Mouse (Mus musculus) lung, embryonic 14.5 days (tissue): ENCODE measurements around the gene Nicn1. TPM values are rescaled to one million over a fixed set of nuclear protein-coding genes. Genes with fewer than 3 reads are reported as not detected.
A peak's percentile ranks its signal among the peaks of the same experiment; 100 is the strongest.

Source experiments
- ATAC-seq: fragments of 200-750 bp; cut with Nextera tagmentation; 2 replicates; pipeline ENCODE4 v1.8.0; 2017; ENCODE audit warnings: mild to moderate bottlenecking, moderate TSS enrichment, moderate library complexity; ENCODE audit not compliant: insufficient read depth
- DNase-seq: peaks from one replicate; pipeline ENCODE4 v3.0.0-alpha.2; 2015
- H3K27ac ChIP-seq: fragments of 300-500 bp; sonication (generic); 2 replicates; pipeline ENCODE4 v1.5.1; 2014; ENCODE audit warnings: low read depth, mild to moderate bottlenecking, moderate library complexity
- H3K27me3 ChIP-seq: fragments of 300-500 bp; sonication (generic); 2 replicates; pipeline ENCODE4 v1.6.1; 2014; ENCODE audit warnings: low read length, control low read depth; ENCODE audit not compliant: insufficient read depth
- H3K36me3 ChIP-seq: fragments of 300-500 bp; sonication (generic); 2 replicates; pipeline ENCODE4 v1.6.1; 2014; ENCODE audit warnings: control low read depth; ENCODE audit not compliant: insufficient read depth
- H3K4me1 ChIP-seq: fragments of 300-500 bp; sonication (generic); 2 replicates; pipeline ENCODE4 v1.6.1; 2014; ENCODE audit warnings: antibody characterized with exemption, control low read depth; ENCODE audit not compliant: insufficient read depth
- H3K4me2 ChIP-seq: fragments of 300-500 bp; sonication (generic); 2 replicates; pipeline ENCODE4 v1.6.1; 2014; ENCODE audit warnings: mild to moderate bottlenecking
- H3K4me3 ChIP-seq: fragments of 300-500 bp; sonication (generic); 2 replicates; pipeline ENCODE4 v1.5.1; 2014; ENCODE audit warnings: low read depth, low read length
- H3K9ac ChIP-seq: fragments of 300-500 bp; sonication (generic); 2 replicates; pipeline ENCODE4 v1.6.1; 2014
- H3K9me3 ChIP-seq: fragments of 300-500 bp; sonication (generic); 2 replicates; pipeline ENCODE4 v1.6.1; 2016; ENCODE audit warnings: low read depth, low read length, control low read depth
- CTCF ChIP-seq: IDR thresholded peaks from 2 replicates; pipeline ENCODE4 v1.5.1; 2016; ENCODE audit warnings: antibody characterized with exemption, low read depth
- WGBS: fragments of 180-500 bp; shearing (Covaris S2); extraction: QIAGEN DNeasy Blood & Tissue Kit; methylation state at CpG from one replicate; pipeline ENCODE4 v1.1.7; 2014; 5-methylcytosine and 5-hydroxymethylcytosine counted together
- polyA plus RNA-seq: library from polyadenylated mRNA; unstranded; fragments of >200 nt; fragmentation: Nextera tagmentation; extraction: Ambion mirVana; gene quantifications from 2 replicates; pipeline ENCODE4 v1.2.1, GENCODE M21; 2014

Nicn1 gene
- polyA plus RNA-seq, 1 experiment from 2014 or later: 33.1 TPM

DNA sequence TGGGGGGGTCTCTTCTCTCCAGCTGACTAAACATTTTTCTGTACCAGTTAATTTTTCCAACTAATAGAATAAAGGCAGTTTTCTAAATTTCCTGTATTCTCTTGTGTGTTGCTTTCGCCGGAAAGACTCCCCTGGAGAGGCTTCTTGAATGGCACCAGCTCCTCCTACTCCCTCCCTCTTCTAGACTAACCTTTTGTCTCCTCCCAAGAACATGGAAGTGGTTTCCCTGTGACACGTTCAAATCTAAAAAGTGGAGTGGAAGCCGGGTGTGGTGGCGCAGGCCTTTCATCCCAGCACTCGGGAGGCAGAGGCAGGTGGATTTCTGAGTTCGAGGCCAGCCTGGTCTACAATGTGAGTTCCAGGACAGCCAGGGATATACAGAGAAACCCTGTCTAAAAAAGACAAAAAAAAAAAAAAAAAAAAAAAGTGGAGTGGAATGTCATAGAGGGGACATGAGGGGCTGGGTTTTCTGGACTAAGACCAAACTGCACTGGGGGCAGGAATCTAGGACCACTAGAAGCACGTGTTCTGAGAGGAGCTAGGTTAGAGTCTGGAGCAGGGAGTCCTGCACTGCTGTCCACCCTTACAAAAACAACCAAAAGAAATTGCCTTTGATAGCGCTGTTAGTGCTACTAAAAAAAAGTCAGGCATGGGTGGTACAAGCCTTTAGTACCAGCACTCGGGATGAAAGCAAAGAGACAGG lies 47.8 kb downstream of the Nicn1 start:
- no peak overlapping the region for H3K9ac ChIP-seq
- H3K27me3 ChIP-seq: no peaks in the 10 kb centered on the region

DNA sequence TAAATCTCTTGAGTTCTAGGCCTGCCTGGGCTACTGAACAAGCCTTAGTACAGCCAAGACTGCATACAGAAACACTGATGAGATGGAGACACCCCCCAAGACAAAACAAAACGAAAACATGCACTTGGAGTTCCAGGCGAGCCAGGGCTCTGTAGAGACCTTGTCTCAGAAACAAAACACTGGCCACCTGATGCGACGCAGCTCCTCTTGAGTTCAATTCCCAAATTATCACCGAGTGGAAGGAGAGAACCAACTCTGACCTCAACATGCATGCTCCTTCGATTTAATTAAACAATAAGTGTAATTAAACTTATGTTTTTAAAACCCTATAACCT lies 48.3 kb downstream of the Nicn1 start:
- DNase-seq: no peak
- Histone ChIP-seq H3K4me3 (peak overlapping the region; percentile 81), H3K27me3 (no peaks in the 10 kb centered on the region), H3K36me3 (peaks cover 46% of the 10 kb centered on the region), H3K9ac (peak overlapping the region; percentile 87), H3K4me2 (peak overlapping the region; percentile 85), H3K27ac (peak overlapping the region; percentile 96), H3K9me3 (no peaks in the 10 kb centered on the region), H3K4me1 (peaks cover 3% of the 10 kb centered on the region)
- no peak for TF ChIP-seq CTCF
- peak; percentile 13 for ATAC-seq
- WGBS: 30% methylated on average over 6 of the region's 6 CpGs

More for the DNA sequence above, 47.8 kb downstream of the Nicn1 start:
- ATAC-seq (no peak), DNase-seq (no peak)
- peak overlapping the region; percentile 96 for H3K27ac ChIP-seq
- peak overlapping the region; percentile 81; the same call in 1 of the 2 replicates for H3K4me3 ChIP-seq
- H3K4me1 ChIP-seq: peaks cover 3% of the 10 kb centered on the region
- WGBS: 67% methylated on average over 10 of the region's 10 CpGs
- H3K36me3 ChIP-seq: peaks cover 51% of the 10 kb centered on the region
- H3K9me3 ChIP-seq: no peaks in the 10 kb centered on the region
- TF ChIP-seq CTCF: no peak
- H3K4me2 ChIP-seq: peak overlapping the region; percentile 85

DNA sequence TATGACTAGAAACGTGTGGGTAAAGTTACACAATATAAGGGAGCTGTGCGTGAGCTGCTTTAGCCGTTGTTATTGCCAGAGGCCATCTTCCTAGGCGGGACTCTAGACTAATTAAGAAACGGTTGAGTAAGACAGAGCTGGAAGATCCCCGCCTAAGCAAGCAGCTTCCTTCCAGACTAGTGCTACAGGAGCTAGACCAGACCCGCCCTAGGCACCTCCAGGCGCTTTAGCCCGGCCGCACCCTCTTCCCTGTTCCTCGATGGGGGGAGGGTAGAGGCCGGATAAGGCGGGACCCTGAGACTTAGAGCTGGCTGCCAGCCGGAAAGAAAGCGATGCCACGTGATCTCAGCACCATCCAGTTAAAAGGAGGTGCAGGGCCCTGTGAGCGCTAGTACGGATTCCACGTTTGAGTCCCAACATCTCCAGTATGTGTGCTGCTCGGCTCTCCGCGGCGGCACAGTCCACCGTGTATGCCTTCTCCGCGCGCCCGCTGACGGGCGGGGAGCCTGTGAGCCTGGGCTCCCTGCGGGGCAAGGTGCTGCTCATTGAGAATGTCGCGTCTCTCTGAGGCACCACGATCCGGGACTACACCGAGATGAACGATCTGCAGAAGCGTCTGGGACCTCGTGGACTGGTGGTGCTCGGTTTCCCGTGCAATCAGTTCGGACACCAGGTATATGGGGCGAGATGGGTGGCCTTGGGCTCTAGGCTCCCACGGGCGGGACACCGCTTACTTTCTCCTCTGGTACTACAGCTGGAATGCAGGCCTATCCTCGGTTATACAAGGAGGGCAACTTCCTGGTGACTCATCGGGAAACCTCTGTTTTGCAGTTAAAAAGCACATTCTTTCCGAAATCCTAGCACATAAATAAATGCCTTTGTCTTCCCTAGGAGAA lies 48.9 kb downstream of the Nicn1 start, which contains the start of gene Gpx1:
Gpx1 (plus strand) TSS at position 18 of the 896 bp plus-strand sequence.
- peak; percentile 97 for DNase-seq
- WGBS: under 1% methylated on average over 49 of the region's 49 CpGs
- peak within 1 kb of the TSS; percentile 85 for H3K4me2 ChIP-seq
- no peak for TF ChIP-seq CTCF
- no peaks in the 10 kb centered on the region for H3K27me3 ChIP-seq
- ATAC-seq: peak; percentile 97
- H3K4me3 ChIP-seq: peak within 1 kb of the TSS; percentile 81
- H3K27ac ChIP-seq: peak within 1 kb of the TSS; percentile 96
- peaks cover 3% of the 10 kb centered on the region for H3K4me1 ChIP-seq
- peak within 1 kb of the TSS; percentile 87 for H3K9ac ChIP-seq
- H3K36me3 ChIP-seq: peaks cover 40% of the 10 kb centered on the region
- no peaks in the 10 kb centered on the region for H3K9me3 ChIP-seq

DNA sequence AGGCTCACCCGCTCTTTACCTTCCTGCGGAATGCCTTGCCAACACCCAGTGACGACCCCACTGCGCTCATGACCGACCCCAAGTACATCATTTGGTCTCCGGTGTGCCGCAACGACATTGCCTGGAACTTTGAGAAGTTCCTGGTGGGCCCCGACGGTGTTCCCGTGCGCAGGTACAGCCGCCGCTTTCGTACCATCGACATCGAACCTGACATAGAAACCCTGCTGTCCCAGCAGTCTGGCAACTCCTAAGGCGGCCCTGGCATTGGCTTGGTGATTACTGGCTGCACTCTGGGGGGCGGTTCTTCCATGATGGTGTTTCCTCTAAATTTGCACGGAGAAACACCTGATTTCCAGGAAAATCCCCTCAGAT lies 49.6 kb downstream of the Nicn1 start:
- no peaks in the 10 kb centered on the region for H3K27me3 ChIP-seq
- peak overlapping the region; percentile 87 for H3K9ac ChIP-seq
- peak overlapping the region; percentile 81 for H3K4me3 ChIP-seq
- no peaks in the 10 kb centered on the region for H3K9me3 ChIP-seq
- peak; percentile 27 for DNase-seq
- H3K4me2 ChIP-seq: peak overlapping the region; percentile 85
- no peak for ATAC-seq
- H3K27ac ChIP-seq: peak overlapping the region; percentile 96
- WGBS: 8% methylated on average over 20 of the region's 20 CpGs
- H3K4me1 ChIP-seq: peaks cover 3% of the 10 kb centered on the region
- TF ChIP-seq CTCF: no peak
- peaks cover 32% of the 10 kb centered on the region for H3K36me3 ChIP-seq

DNA sequence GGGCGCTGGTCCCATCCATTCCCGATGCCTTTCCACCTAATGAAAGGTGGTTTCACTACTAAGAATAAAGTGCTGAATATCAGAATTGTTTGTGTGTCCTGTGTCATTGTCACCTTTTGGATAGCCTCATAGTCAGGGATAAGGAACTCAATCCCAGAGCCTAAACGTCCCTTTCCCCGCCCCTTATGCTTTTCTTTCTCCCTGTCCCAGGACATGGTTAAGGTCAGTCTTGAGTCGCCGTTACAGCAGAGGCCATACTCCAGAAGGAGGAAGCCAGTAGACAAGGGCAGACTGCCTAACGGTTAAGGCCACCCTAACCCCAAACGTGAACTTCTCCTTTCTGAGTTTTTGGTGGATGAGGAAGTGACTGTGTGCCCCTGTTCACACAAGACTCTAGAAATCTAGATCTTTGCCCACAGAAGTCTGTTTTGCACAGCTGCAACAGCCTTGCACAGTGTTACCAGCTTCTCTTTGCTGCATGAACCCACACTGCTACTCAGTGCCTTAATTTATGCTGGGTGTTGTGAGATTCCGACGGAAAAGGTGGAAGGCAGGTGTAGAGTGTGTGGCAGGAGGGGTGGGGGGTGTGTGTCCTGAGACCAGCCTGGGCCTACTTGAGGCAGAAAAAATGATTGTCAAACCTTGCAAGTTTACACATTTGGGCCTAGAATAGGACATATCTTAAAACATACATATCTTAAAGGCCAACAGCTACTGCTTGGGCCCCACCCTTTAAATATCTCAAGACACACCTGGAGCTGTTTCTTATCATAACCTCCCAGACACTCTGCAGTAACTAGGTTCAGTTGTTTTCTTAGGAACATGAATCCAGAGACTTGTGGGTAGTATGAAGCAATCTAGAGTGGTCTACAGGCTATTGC lies 50.3 kb downstream of the Nicn1 start:
- Histone ChIP-seq H3K4me3 (peak overlapping the region; percentile 81), H3K27ac (peak overlapping the region; percentile 96), H3K4me1 (peaks cover 3% of the 10 kb centered on the region), H3K4me2 (peak overlapping the region; percentile 85), H3K9ac (peak overlapping the region; percentile 87), H3K27me3 (no peaks in the 10 kb centered on the region), H3K36me3 (peaks cover 26% of the 10 kb centered on the region), H3K9me3 (no peaks in the 10 kb centered on the region)
- peak; percentile 9 for DNase-seq
- 41% methylated on average over 10 of the region's 10 CpGs for WGBS
- TF ChIP-seq CTCF: no peak
- ATAC-seq: no peak

DNA sequence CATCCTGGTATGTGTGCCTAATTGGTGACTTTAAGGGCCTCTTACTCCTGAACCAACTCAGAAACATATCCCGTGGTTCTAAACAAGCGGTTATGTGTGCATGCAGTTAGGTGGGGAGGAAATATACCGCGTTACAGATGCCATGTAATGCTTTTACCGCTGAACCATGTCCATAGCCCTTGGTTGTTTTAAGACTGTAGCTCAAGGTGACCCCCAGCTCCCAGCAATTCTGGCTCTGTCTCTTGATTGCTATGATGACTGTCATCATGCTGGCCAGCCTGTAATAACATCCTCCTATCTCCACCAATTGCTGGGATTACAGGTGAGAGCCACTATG lies 50.9 kb downstream of the Nicn1 start:
- Histone ChIP-seq H3K9me3 (no peaks in the 10 kb centered on the region), H3K4me3 (0 out of 2 replicates have a peak overlapping the region, but pooled peaks have one; percentile 81), H3K36me3 (peaks cover 20% of the 10 kb centered on the region), H3K9ac (peak overlapping the region; percentile 13; the same call in 1 of the 2 replicates), H3K4me2 (peak overlapping the region; percentile 85), H3K4me1 (peaks cover 3% of the 10 kb centered on the region), H3K27ac (peak overlapping the region; percentile 65), H3K27me3 (no peaks in the 10 kb centered on the region)
- no peak for TF ChIP-seq CTCF
- ATAC-seq (no peak), DNase-seq (no peak)
- 86% methylated on average over 5 of the region's 5 CpGs for WGBS
